Mouse (Mus musculus) heart, adult 11 months (tissue): ENCODE measurements around the gene Gm17267.
"Not testable (repeated sequence)": the region's sequence is repeated elsewhere in the genome, so short reads cannot be mapped to it uniquely, and the experiment has no call there.

ENCODE experiments used
- DNase-seq: peaks from one replicate; pipeline ENCODE4 v3.0.0; 2022

Gm17267 gene

DNA sequence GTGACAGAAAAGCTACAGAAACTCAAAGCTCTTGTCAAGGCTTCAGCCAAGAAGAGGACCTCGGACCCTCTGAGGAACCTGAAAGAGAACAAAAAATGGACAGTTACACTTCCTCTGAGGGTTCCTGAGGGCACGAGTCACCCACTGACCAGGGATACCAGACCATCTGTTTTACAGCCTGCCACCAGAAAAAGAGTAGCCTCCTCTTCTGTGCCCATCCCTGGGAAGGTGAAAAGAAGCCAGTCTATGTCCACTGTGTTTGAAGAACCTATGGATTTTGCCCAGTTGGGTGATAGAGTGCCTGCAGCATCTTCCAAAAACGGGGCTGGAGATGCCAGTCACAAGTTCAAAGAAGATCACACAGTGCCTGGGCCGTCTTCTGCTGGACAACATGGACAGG is at the start of gene Gm17267:
TSS of gene Gm17267 (plus strand) at position 301 of the 400 bp plus-strand sequence.
- not testable (repeated sequence) for DNase-seq
